Mouse (Mus musculus) right cerebral cortex, postnatal 14 days (tissue): ENCODE measurements at regions not wholly inside any gene's neighbourhood (a gene's known extent, or its start where the extent isn't known, plus 50 kb on each side); places are given as distances from the start of the nearest gene placed in this dataset.

Experiments used
- DNase-seq: peaks from one replicate; pipeline ENCODE4 v3.0.0; 2022

- no peak for DNase-seq
Observed at GRCm38 (mm10) chr1:193672681-193673080, 302.6 kb upstream of the Camk1g start.

- DNase-seq, result no peak
Observed at GRCm38 (mm10) chr1:193671816-193672254, 301.7 kb upstream of the Camk1g start.

GRCm38 (mm10) chr1:193671046-193671445 lies 300.9 kb upstream of the Camk1g start:
- DNase-seq, result no peak

GRCm38 (mm10) chr1:193670008-193670407 lies 299.9 kb upstream of the Camk1g start:
- DNase-seq, result no peak

GRCm38 (mm10) chr1:193668841-193669240 lies 298.7 kb upstream of the Camk1g start:
- DNase-seq, result peak; percentile 25

GRCm38 (mm10) chr1:193665854-193666253 lies 295.8 kb upstream of the Camk1g start:
- DNase-seq, result no peak

GRCm38 (mm10) chr1:193664569-193664968 lies 294.5 kb upstream of the Camk1g start:
- no peak for DNase-seq

GRCm38 (mm10) chr1:193663587-193663986 lies 293.5 kb upstream of the Camk1g start:
- no peak for DNase-seq

GRCm38 (mm10) chr1:193662166-193662890 lies 292.2 kb upstream of the Camk1g start:
- DNase-seq, result no peak

GRCm38 (mm10) chr1:193661377-193661776 lies 291.3 kb upstream of the Camk1g start:
- DNase-seq, result no peak

GRCm38 (mm10) chr1:193655076-193655677 lies 285.1 kb upstream of the Camk1g start:
- no peak for DNase-seq

- no peak for DNase-seq
Observed at GRCm38 (mm10) chr1:193650275-193650674, 280.2 kb upstream of the Camk1g start.

- DNase-seq, result no peak
Observed at GRCm38 (mm10) chr1:193649400-193649799, 279.3 kb upstream of the Camk1g start.

- DNase-seq, result no peak
Observed at GRCm38 (mm10) chr1:193647371-193648270, 277.5 kb upstream of the Camk1g start.

- DNase-seq, result no peak
Observed at GRCm38 (mm10) chr1:193644506-193644905, 274.4 kb upstream of the Camk1g start.

- DNase-seq, result no peak
Observed at GRCm38 (mm10) chr1:193636451-193636850, 266.4 kb upstream of the Camk1g start.

- DNase-seq, result no peak
Observed at GRCm38 (mm10) chr1:193632115-193632514, 262.0 kb upstream of the Camk1g start.

GRCm38 (mm10) chr1:193629887-193630286 lies 259.8 kb upstream of the Camk1g start:
- DNase-seq, result no peak

- no peak for DNase-seq
Observed at GRCm38 (mm10) chr1:193626924-193627849, 257.1 kb upstream of the Camk1g start.

GRCm38 (mm10) chr1:193625101-193625956 lies 255.2 kb upstream of the Camk1g start:
- no peak for DNase-seq

- DNase-seq, result no peak
Observed at GRCm38 (mm10) chr1:193623571-193623970, 253.5 kb upstream of the Camk1g start.
